Mouse (Mus musculus) midbrain, embryonic 14.5 days (tissue): ENCODE data around the gene Gm43720. TPM values are rescaled to one million over a fixed set of nuclear protein-coding genes. Genes with fewer than 3 reads are reported as not detected.

ENCODE experiments used
- ATAC-seq: fragments of 200-750 bp; cut with Nextera tagmentation; 2 replicates; pipeline ENCODE4 v1.8.0; 2017; ENCODE audit warnings: moderate number of reproducible peaks, moderate library complexity; ENCODE audit not compliant: low FRiP score, low TSS enrichment
- DNase-seq: peaks from one replicate; pipeline ENCODE4 v3.0.0-alpha.2; 2015
- H3K27ac ChIP-seq: fragments of 300-500 bp; sonication (generic); replicated peaks from 2 replicates; pipeline ENCODE4 v1.5.1; 2014; ENCODE audit warnings: mild to moderate bottlenecking, low read depth, low read length, moderate library complexity
- H3K27me3 ChIP-seq: fragments of 300-500 bp; sonication (generic); 2 replicates; pipeline ENCODE4 v1.6.1; 2014; ENCODE audit warnings: low read length, control low read depth, mixed read lengths; ENCODE audit not compliant: control insufficient read depth, insufficient read depth
- H3K36me3 ChIP-seq: fragments of 300-500 bp; sonication (generic); 2 replicates; pipeline ENCODE4 v1.6.1; 2014; ENCODE audit warnings: low read length, control low read depth; ENCODE audit not compliant: control insufficient read depth, insufficient read depth
- H3K4me1 ChIP-seq: fragments of 300-500 bp; sonication (generic); 2 replicates; pipeline ENCODE4 v1.6.1; 2014; ENCODE audit warnings: mild to moderate bottlenecking, antibody characterized with exemption, low read length, control low read depth; ENCODE audit not compliant: control insufficient read depth, insufficient read depth
- H3K4me2 ChIP-seq: fragments of 300-500 bp; sonication (generic); 2 replicates; pipeline ENCODE4 v1.6.1; 2014; ENCODE audit warnings: mild to moderate bottlenecking, low read length, moderate library complexity
- H3K4me3 ChIP-seq: fragments of 300-500 bp; sonication (generic); replicated peaks from 2 replicates; pipeline ENCODE4 v1.5.1; 2014; ENCODE audit warnings: low read depth, low read length
- H3K9ac ChIP-seq: fragments of 300-500 bp; sonication (generic); replicated peaks from 2 replicates; pipeline ENCODE4 v1.6.1; 2014; ENCODE audit warnings: mild to moderate bottlenecking, low read length, moderate library complexity
- H3K9me3 ChIP-seq: fragments of 300-500 bp; sonication (generic); 2 replicates; pipeline ENCODE4 v1.6.1; 2016; ENCODE audit warnings: low read length, control low read depth, mixed read lengths; ENCODE audit not compliant: control insufficient read depth
- WGBS: fragments of 180-500 bp; shearing (Covaris S2); extraction: QIAGEN DNeasy Blood & Tissue Kit; methylation state at CpG from one replicate; pipeline ENCODE4 v1.1.7; 2014; 5-methylcytosine and 5-hydroxymethylcytosine counted together
- polyA plus RNA-seq: library from polyadenylated mRNA; unstranded; fragments of >200 nt; fragmentation: Nextera tagmentation; extraction: Ambion mirVana; gene quantifications from 2 replicates; pipeline ENCODE4 v1.2.1, GENCODE M21; 2014

Gene Gm43720
- polyA plus RNA-seq, 1 experiment from 2014 or later = not detected

DNA sequence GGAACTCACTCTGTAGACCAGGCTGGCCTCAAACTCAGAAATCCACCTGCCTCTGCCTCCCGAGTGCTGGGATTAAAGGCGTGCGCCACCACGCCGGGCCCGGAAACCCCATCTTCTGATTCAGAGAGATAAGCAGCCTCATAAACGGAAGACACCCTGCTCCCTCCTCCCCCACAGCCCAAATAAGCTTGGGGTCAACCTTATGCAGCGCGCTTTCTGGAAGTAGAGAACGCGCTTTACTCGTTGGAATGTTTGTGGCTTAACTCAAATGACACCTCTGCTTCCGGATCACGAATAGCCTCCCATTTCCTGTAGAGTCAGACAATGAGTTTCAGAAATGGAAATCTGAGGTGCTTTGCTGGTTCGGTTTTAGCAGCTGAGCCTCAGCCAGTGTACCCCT, 1.1 kb upstream of the Gm43720 start:
- Histone ChIP-seq H3K4me3 (peak overlapping the region; percentile 72; the same call in 1 of the 2 replicates), H3K9me3 (peaks cover 6% of the 10 kb centered on the region; the same call in 1 of the 2 replicates), H3K4me1 (peaks cover 32% of the 10 kb centered on the region), H3K27ac (no peak overlapping the region), H3K36me3 (peaks cover 23% of the 10 kb centered on the region), H3K27me3 (no peaks in the 10 kb centered on the region), H3K9ac (no peak overlapping the region), H3K4me2 (peak overlapping the region; percentile 79; the same call in 1 of the 2 replicates)
- WGBS = 94% methylated on average over 15 of the region's 15 CpGs
- no peak for ATAC-seq
- no peak for DNase-seq

DNA sequence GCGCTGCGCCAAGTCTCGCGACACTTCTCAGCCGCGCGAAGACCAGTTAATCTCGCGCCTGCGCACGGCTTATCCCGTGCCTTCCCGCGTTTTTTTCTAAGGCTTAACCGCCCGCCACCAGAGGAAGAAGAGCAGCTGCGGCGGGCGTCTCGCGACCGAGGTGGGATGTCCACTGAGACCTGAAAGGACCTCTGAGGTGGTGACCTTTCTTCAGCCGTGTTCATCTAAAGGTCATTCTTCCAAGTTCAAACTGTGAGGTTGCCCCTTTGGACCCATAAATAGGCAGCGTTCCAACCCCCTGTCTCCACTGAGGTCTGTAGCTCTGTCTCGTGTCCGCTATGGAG, 639 bp upstream of the Gm43720 start:
- Histone ChIP-seq H3K36me3 (peaks cover 26% of the 10 kb centered on the region), H3K4me1 (peaks cover 37% of the 10 kb centered on the region), H3K9ac (no peak overlapping the region), H3K9me3 (peaks cover 6% of the 10 kb centered on the region; the same call in 1 of the 2 replicates), H3K4me2 (peak overlapping the region; percentile 79), H3K27me3 (no peaks in the 10 kb centered on the region), H3K27ac (0 out of 2 replicates have a peak overlapping the region, but pooled peaks have one; percentile 20), H3K4me3 (peak overlapping the region; percentile 72)
- DNase-seq (no peak), ATAC-seq (no peak)
- WGBS = 24% methylated on average over 26 of the region's 26 CpGs

DNA sequence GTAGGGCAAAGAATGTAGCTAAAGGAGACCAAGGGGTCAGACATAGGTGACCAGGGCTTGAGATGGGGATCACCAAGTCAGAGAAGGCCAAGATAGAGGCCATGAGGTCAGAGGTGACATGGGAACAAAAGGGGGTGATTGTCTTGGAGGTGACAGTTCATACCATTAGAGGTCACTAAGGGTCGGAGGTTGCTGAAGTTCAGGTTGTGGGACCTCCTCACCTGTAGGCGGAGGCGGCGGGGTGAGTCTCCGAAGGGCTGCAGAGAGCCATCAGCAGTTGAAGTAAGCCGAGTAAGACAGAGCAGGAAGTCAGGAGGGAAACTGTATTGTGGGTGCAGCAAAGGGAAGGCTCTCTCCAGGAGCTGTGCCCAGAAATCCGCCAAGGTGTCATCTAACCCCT, 1.8 kb downstream of the Gm43720 start:
- peak overlapping the region; percentile 84 for H3K9ac ChIP-seq
- H3K4me1 ChIP-seq = peaks cover 45% of the 10 kb centered on the region
- H3K9me3 ChIP-seq = peaks cover 6% of the 10 kb centered on the region; the same call in 1 of the 2 replicates
- no peak overlapping the region for H3K27ac ChIP-seq
- H3K4me3 ChIP-seq = peak overlapping the region; percentile 72
- DNase-seq (no peak), ATAC-seq (no peak)
- peaks cover 39% of the 10 kb centered on the region for H3K36me3 ChIP-seq
- H3K4me2 ChIP-seq = peak overlapping the region; percentile 79
- 88% methylated on average over 7 of the region's 7 CpGs for WGBS
- no peaks in the 10 kb centered on the region for H3K27me3 ChIP-seq

DNA sequence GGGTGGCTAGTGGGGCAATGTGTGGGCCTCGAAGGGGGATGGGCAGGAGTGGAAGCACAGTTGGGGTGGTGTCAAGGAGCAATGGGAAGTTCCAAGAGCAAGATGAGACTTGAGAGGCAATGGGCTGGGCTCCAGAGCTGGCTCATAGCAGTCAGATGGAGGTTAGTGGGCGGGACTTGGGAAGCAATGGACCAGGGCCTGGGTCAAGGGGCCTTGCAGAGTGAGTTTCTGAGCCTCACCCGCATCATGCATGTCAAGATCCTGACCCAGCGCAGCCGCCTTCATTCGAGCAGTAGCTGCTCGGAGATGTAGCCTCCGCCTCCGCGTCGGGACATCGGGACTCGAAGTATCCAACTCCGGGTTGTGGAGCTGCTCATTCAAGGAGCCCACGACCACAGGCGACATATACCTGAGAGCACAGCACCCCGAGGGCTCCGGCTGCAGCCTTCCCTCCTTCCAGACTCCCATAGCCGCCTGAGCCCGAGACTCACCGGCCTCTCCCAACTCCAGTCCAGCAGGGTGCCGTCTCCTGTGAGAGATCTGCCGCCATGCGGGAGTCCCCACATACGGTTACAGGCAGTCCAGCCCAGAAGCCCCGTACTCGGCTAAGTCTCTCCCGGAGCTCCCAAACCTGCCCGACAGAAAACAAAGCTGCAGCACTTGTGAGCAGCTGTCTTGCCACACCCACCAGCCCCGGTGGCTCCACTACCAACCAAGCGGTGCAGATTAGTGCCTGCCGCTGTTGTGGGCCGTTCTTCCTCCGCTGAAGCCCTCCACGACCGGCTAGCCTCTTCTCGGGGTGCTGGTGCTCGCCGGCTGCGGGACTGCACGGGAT, 4.3 kb downstream of the Gm43720 start:
- ATAC-seq = no peak
- Histone ChIP-seq H3K4me2 (peak overlapping the region; percentile 79), H3K9ac (peak overlapping the region; percentile 60), H3K4me1 (peaks cover 45% of the 10 kb centered on the region), H3K36me3 (peaks cover 39% of the 10 kb centered on the region), H3K27ac (no peak overlapping the region), H3K9me3 (peaks cover under 1% of the 10 kb centered on the region; the same call in 1 of the 2 replicates), H3K4me3 (peak overlapping the region; percentile 39), H3K27me3 (no peaks in the 10 kb centered on the region)
- WGBS = 6% methylated on average over 41 of the region's 41 CpGs
- DNase-seq = peak; percentile 54

DNA sequence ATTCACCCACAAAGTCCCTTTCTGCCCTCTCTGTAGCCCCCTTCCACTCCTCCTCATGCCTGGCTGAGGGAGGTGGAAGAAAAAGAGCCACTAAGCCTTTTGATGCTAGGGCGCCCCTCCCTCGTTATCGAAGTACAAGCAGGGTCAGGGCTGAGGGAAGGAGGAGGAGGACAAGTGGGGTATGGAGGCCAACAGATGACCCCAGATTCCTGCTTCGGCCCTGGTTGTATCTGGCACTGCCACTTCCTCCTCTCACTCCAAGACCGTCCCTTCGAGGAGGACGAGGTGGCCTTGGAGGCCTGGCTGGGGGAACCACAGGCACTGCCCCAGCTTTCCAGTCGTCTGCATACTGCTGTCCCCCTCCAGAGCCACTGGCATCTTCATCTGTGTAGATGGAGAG, 5.6 kb downstream of the Gm43720 start:
- H3K9me3 ChIP-seq = no peaks in the 10 kb centered on the region
- H3K4me3 ChIP-seq = no peak overlapping the region
- DNase-seq (no peak), ATAC-seq (no peak)
- peaks cover 39% of the 10 kb centered on the region for H3K36me3 ChIP-seq
- no peak overlapping the region for H3K27ac ChIP-seq
- no peak overlapping the region for H3K4me2 ChIP-seq
- peaks cover 45% of the 10 kb centered on the region for H3K4me1 ChIP-seq
- no peaks in the 10 kb centered on the region for H3K27me3 ChIP-seq
- 0 out of 2 replicates have a peak overlapping the region, but pooled peaks have one; percentile 6 for H3K9ac ChIP-seq
- 47% methylated on average over 8 of the region's 8 CpGs for WGBS

DNA sequence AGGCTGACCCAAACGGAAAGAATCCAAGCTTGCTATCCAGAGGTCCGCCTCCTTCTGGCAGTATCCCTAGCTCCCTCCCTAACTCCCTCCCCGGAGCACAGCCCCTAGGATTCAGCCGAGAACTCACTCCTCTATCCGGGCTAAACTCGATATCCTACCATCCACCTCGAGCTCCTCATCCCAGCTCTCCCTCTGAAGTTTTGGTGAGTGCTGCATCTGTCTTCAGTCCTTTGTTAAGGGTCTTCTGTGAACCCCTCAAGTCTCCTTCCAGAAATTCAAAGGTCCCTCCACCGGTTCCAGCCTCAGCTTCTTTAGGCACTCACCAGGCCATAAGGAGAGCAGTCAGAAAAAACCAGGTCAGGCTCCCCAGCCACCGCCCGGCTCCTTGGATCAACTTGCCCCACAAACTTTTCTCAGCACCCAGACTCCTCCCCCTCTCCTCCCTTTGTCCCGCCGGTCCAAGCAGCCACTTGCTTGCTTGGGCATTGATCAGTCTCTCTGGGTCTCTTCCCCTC, 7.3 kb downstream of the Gm43720 start, which contains the start of gene Gal3st4:
Gal3st4 (minus strand) TSS at position 432 of the 515 bp plus-strand sequence.
- H3K4me1 ChIP-seq = peaks cover 29% of the 10 kb centered on the region
- H3K36me3 ChIP-seq = peaks cover 28% of the 10 kb centered on the region
- no peaks in the 10 kb centered on the region for H3K9me3 ChIP-seq
- ATAC-seq (no peak), DNase-seq (peak; percentile 45)
- H3K4me3 ChIP-seq = peak within 1 kb of the TSS; percentile 9; the same call in 1 of the 2 replicates
- H3K27ac ChIP-seq = no peak within 1 kb of the TSS
- H3K4me2 ChIP-seq = peak within 1 kb of the TSS; percentile 34
- H3K27me3 ChIP-seq = no peaks in the 10 kb centered on the region
- WGBS = 3% methylated on average over 12 of the region's 12 CpGs
- peak within 1 kb of the TSS; percentile 20; the same call in 1 of the 2 replicates for H3K9ac ChIP-seq

DNA sequence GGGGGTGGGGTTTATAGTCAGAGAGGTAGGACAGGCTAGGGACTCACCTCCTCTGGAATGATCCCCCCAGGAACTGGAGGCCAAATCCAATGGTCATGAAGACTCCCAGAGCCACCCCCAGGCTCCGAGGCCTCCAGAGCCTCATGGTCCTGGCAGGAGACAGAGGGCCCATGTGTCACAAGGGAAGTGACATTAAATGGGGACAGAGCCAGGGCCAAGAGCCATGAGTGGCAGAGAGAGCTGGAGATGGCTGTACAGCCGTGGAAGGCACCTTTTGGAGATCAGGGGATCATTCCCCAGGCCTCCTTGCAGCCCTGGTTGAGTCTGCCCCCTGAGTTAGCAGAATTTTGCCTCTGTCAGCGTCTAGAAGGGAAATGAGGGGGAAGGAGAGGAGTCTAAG, 8.5 kb downstream of the Gm43720 start:
- 51% methylated on average over 3 of the region's 3 CpGs for WGBS
- no peak for DNase-seq
- ATAC-seq = no peak
- H3K4me2 ChIP-seq = no peak overlapping the region; the same call in 1 of the 2 replicates
- no peak overlapping the region for H3K9ac ChIP-seq
- peaks cover 16% of the 10 kb centered on the region for H3K4me1 ChIP-seq
- no peak overlapping the region for H3K27ac ChIP-seq
- H3K9me3 ChIP-seq = no peaks in the 10 kb centered on the region
- no peak overlapping the region for H3K4me3 ChIP-seq
- peaks cover 21% of the 10 kb centered on the region for H3K36me3 ChIP-seq
- no peaks in the 10 kb centered on the region for H3K27me3 ChIP-seq

DNA sequence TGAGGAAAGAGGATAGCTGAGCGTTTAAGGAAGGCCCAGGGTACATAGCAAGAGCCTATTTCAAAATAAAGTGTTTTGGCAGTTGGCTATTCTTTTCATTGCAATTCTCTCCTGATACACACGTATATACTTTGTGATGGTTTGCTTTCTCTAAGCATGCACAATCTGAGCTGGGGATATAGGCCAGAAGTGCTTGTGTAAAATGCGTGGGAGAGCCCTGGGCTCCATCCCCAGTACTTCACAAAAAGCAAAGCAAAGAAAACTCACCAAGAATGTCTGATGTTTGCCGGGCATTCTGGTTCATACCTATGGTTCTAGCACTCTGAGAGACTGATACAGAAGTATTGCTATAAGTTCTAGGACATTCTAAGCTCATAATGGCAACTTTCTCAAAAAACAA, 10.8 kb downstream of the Gm43720 start:
- Histone ChIP-seq H3K9ac (no peak overlapping the region), H3K4me2 (no peak overlapping the region)
- WGBS = 85% methylated on average over 4 of the region's 4 CpGs

More for the DNA sequence above, 10.8 kb downstream of the Gm43720 start:
- no peak for DNase-seq
- no peak for ATAC-seq
- Histone ChIP-seq H3K9me3 (no peaks in the 10 kb centered on the region), H3K27me3 (no peaks in the 10 kb centered on the region), H3K27ac (no peak overlapping the region), H3K4me3 (no peak overlapping the region), H3K4me1 (peaks cover 9% of the 10 kb centered on the region; the same call in 1 of the 2 replicates), H3K36me3 (peaks cover 14% of the 10 kb centered on the region)
